Mouse (Mus musculus): ENCODE results near the gene Vti1a.
A peak's percentile ranks its signal among the peaks of the same experiment; 100 is the strongest.

DNA sequence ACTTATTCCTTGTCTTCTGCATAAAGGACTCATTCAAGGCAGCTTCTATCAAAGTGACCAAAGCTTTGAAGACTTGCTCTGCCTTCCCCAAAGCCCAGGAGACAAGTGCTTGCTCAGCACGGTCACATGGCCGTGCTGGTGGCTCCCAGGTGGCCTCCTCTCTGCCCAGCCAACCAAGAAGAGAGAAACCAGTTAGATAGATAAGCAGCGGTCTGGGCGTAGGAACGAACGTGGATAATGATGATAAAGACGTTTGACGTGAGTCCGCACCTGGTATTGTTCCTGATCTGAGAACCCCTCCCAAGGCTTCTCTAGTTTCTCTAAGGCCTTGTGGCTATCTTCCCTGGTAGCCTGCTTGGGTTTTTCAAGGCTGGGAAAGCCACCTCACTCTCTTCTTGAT lies 334.9 kb downstream of the Vti1a start:
- TF ChIP-seq CTCF (IDR thresholded peaks at IDR 0.05; ENCODE audit: low read depth, low read length) (no peak), GATA1 (IDR thresholded peaks at IDR 0.05; ENCODE audit: borderline replicate concordance, low read length) (no peak), POLR2AphosphoS5 (IDR thresholded peaks at IDR 0.05; ENCODE audit: insufficient replicate concordance, low read depth, low read length) (no peak), TAL1 (conservative IDR thresholded peaks at IDR 0.05; ENCODE audit: low read depth, low read length) (peak; percentile 81), GATA2 (IDR thresholded peaks at IDR 0.05; ENCODE audit: borderline replicate concordance, low read depth, low read length) (no peak)
